Mouse (Mus musculus) liver, embryonic 14.5 days (tissue): ENCODE data around the gene Ccnd2. TPM values are rescaled to one million over a fixed set of nuclear protein-coding genes. Genes with fewer than 3 reads are reported as not detected.

Experiments
- ATAC-seq: fragments of 200-750 bp; cut with Nextera tagmentation; 2 replicates; pipeline ENCODE4 v1.8.0; 2017; ENCODE audit warnings: moderate number of reproducible peaks, mild to moderate bottlenecking, moderate library complexity; ENCODE audit not compliant: insufficient read depth
- DNase-seq, 3 experiments: peaks; one replicate each; pipeline ENCODE4 v3.0.0-alpha.2; 2012 to 2013; ENCODE audit warnings: low read depth in 3 of 3, low spot score in 3 of 3
- H3K27ac ChIP-seq: fragments of 300-500 bp; sonication (generic); 2 replicates; pipeline ENCODE4 v1.5.1; 2014; ENCODE audit warnings: moderate library complexity, mild to moderate bottlenecking, control low read depth, inconsistent platforms
- H3K27me3 ChIP-seq: fragments of 300-500 bp; sonication (generic); 2 replicates; pipeline ENCODE4 v1.6.1; 2014; ENCODE audit warnings: mild to moderate bottlenecking, low read length, moderate library complexity; ENCODE audit not compliant: control insufficient read depth, insufficient read depth
- H3K36me3 ChIP-seq: fragments of 300-500 bp; sonication (generic); replicated peaks from 2 replicates; pipeline ENCODE4 v1.6.1; 2014; ENCODE audit warnings: low read depth; ENCODE audit not compliant: control insufficient read depth, insufficient read depth
- H3K4me1 ChIP-seq, 2 experiments: fragments of 200-500 bp in 1 of 2; fragments of 300-500 bp in 1 of 2; sonication (generic) in 1 of 2; replicated peaks; 2 replicates each; pipeline ENCODE4 v1.6.1; 2012 to 2014; ENCODE audit warnings: antibody characterized with exemption in 1 of 2, inconsistent platforms in 1 of 2, low read length in 1 of 2; ENCODE audit not compliant: control insufficient read depth in 2 of 2, insufficient read depth in 2 of 2
- H3K4me2 ChIP-seq: fragments of 300-500 bp; sonication (generic); 2 replicates; pipeline ENCODE4 v1.6.1; 2014; ENCODE audit warnings: low read depth, mild to moderate bottlenecking, control low read depth, moderate library complexity
- H3K4me3 ChIP-seq, 2 experiments: fragments of 200-500 bp in 1 of 2; fragments of 300-500 bp in 1 of 2; sonication (generic) in 1 of 2; 2 replicates each; pipeline ENCODE4 v1.5.1; 2012 to 2014; ENCODE audit warnings: low read depth in 2 of 2, low read length in 2 of 2, mild to moderate bottlenecking in 2 of 2, control low read depth in 1 of 2, inconsistent platforms in 1 of 2, moderate library complexity in 1 of 2; ENCODE audit not compliant: insufficient read depth in 1 of 2
- H3K9ac ChIP-seq: fragments of 300-500 bp; sonication (generic); replicated peaks from 2 replicates; pipeline ENCODE4 v1.6.1; 2014; ENCODE audit warnings: mild to moderate bottlenecking, control low read depth, moderate library complexity
- H3K9me3 ChIP-seq: fragments of 300-500 bp; sonication (generic); 2 replicates; pipeline ENCODE4 v1.6.1; 2016; ENCODE audit warnings: low read length, mixed read lengths; ENCODE audit not compliant: control insufficient read depth
- CTCF ChIP-seq: IDR thresholded peaks from 2 replicates; pipeline ENCODE4 v1.5.1; 2016; ENCODE audit warnings: antibody characterized with exemption, low read depth, control low read depth
- EP300 ChIP-seq: IDR thresholded peaks from 2 replicates; pipeline ENCODE4 v1.6.1; 2016; ENCODE audit warnings: antibody characterized with exemption, low read depth
- WGBS: fragments of 180-500 bp; shearing (Covaris S2); extraction: QIAGEN DNeasy Blood & Tissue Kit; methylation state at CpG from one replicate; pipeline ENCODE4 v1.1.7; 2014; ENCODE audit not compliant: insufficient replicate concordance; 5-methylcytosine and 5-hydroxymethylcytosine counted together
- polyA plus RNA-seq, 2 experiments: library from polyadenylated mRNA; depleted of rRNA in 1 of 2; stranded (reverse) in 1 of 2; unstranded in 1 of 2; fragments of >200 nt; fragmentation: Nextera tagmentation in 1 of 2; extraction: Ambion mirVana in 1 of 2; gene quantifications; 2 replicates each; pipeline versions ENCODE4 v1.2.1 to v1.2.3; 2012 to 2014

Gene Ccnd2
- polyA plus RNA-seq, 2 experiments = 7.5 to 52.5 TPM

- Histone ChIP-seq H3K9me3 (no peaks in the 10 kb centered on the region), H3K27ac (no peak overlapping the region), H3K9ac (no peak overlapping the region), H3K36me3 (no peaks in the 10 kb centered on the region), H3K4me1 (peaks cover 0 to 7% of the 10 kb centered on the region in 2 experiments; a peak in 1 of 4 replicates), H3K4me3 (no peak overlapping the region), H3K27me3 (peaks cover 59% of the 10 kb centered on the region), H3K4me2 (no peak overlapping the region)
- ATAC-seq (no peak), DNase-seq (no peak)
- 8% methylated on average over 1 of the region's 1 CpGs for WGBS
- TF ChIP-seq CTCF (no peak), EP300 (no peak)
Measured at GRCm38 (mm10) chr6:127157321-127157720, 5.3 kb upstream of the Ccnd2 start.

DNA sequence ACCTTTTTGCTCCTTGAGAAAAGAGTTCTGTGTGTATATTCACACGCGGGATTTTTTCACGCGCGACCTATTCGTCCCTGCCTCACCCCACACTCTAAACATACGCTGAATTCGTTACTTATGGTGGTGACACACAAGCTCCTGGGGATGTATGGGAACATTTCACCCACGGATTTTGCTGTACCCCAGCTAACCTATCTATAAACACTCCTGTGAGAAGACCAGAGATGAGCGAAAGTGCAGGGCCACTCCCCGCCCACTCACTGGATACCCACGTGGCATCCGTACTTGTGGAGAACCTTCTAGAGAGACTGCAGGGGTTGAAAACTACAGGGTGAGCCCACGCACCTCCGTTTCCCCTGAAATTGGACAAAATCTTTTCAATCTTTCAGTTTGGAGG is 3.5 kb upstream of the Ccnd2 start:
- Histone ChIP-seq H3K9me3 (no peaks in the 10 kb centered on the region), H3K4me3 (peak overlapping the region; percentile 20 to 38; a peak in 3 of 4 replicates), H3K4me2 (peak overlapping the region; percentile 79), H3K27me3 (peaks cover 75% of the 10 kb centered on the region), H3K9ac (no peak overlapping the region), H3K4me1 (peaks cover 0 to 14% of the 10 kb centered on the region in 2 experiments), H3K27ac (no peak overlapping the region), H3K36me3 (no peaks in the 10 kb centered on the region)
- no peak for TF ChIP-seq CTCF
- no peak for TF ChIP-seq EP300
- ATAC-seq = no peak
- DNase-seq = no peak
- under 1% methylated on average over 15 of the region's 15 CpGs for WGBS

- H3K27me3 ChIP-seq = peaks cover 82% of the 10 kb centered on the region
- peak overlapping the region; percentile 38 to 42; a peak in 3 of 4 replicates for H3K4me3 ChIP-seq
- ATAC-seq (no peak), DNase-seq (no peak)
- H3K27ac ChIP-seq = no peak overlapping the region
- H3K9me3 ChIP-seq = no peaks in the 10 kb centered on the region
- H3K36me3 ChIP-seq = no peaks in the 10 kb centered on the region
- TF ChIP-seq EP300 (no peak), CTCF (no peak)
- H3K4me2 ChIP-seq = peak overlapping the region; percentile 79
- 1% methylated on average over 30 of the region's 34 CpGs for WGBS
- H3K9ac ChIP-seq = no peak overlapping the region
- peaks cover 0 to 14% of the 10 kb centered on the region in 2 experiments for H3K4me1 ChIP-seq
Measured at GRCm38 (mm10) chr6:127154708-127155268, 2.8 kb upstream of the Ccnd2 start.

GRCm38 (mm10) chr6:127153972-127154707 is 2.1 kb upstream of the Ccnd2 start:
- Histone ChIP-seq H3K9me3 (no peaks in the 10 kb centered on the region), H3K4me3 (peak overlapping the region; percentile 38 to 42), H3K36me3 (no peaks in the 10 kb centered on the region), H3K4me1 (peaks cover 0 to 14% of the 10 kb centered on the region in 2 experiments), H3K9ac (no peak overlapping the region), H3K27me3 (peaks cover 88% of the 10 kb centered on the region), H3K27ac (no peak overlapping the region), H3K4me2 (peak overlapping the region; percentile 79)
- TF ChIP-seq CTCF (no peak), EP300 (no peak)
- no peak for DNase-seq
- 1% methylated on average over 30 of the region's 30 CpGs for WGBS
- no peak for ATAC-seq

GRCm38 (mm10) chr6:127153296-127153800 is 1.4 kb upstream of the Ccnd2 start:
- H3K36me3 ChIP-seq = no peaks in the 10 kb centered on the region
- DNase-seq (no peak), ATAC-seq (no peak)
- no peak overlapping the region for H3K27ac ChIP-seq
- peak overlapping the region in 1 of 2 experiments; percentile 6; a peak in 3 of 4 replicates for H3K4me3 ChIP-seq
- H3K9ac ChIP-seq = no peak overlapping the region
- H3K9me3 ChIP-seq = no peaks in the 10 kb centered on the region
- TF ChIP-seq EP300 (no peak), CTCF (no peak)
- H3K4me2 ChIP-seq = peak overlapping the region; percentile 79
- under 1% methylated on average over 28 of the region's 28 CpGs for WGBS
- H3K4me1 ChIP-seq = peaks cover 0 to 15% of the 10 kb centered on the region in 2 experiments
- H3K27me3 ChIP-seq = peaks cover 93% of the 10 kb centered on the region
